Mouse (Mus musculus): ENCODE results near the gene Tcf20. TPM values are rescaled to one million over a fixed set of nuclear protein-coding genes. Genes with fewer than 3 reads are reported as not detected.
"Not testable (repeated sequence)": the region's sequence is repeated elsewhere in the genome, so short reads cannot be mapped to it uniquely, and the experiment has no call there.

Tcf20 gene
- total RNA-seq, 2 experiments from 2014 or later, result 49.9 to 59.1 TPM

DNA sequence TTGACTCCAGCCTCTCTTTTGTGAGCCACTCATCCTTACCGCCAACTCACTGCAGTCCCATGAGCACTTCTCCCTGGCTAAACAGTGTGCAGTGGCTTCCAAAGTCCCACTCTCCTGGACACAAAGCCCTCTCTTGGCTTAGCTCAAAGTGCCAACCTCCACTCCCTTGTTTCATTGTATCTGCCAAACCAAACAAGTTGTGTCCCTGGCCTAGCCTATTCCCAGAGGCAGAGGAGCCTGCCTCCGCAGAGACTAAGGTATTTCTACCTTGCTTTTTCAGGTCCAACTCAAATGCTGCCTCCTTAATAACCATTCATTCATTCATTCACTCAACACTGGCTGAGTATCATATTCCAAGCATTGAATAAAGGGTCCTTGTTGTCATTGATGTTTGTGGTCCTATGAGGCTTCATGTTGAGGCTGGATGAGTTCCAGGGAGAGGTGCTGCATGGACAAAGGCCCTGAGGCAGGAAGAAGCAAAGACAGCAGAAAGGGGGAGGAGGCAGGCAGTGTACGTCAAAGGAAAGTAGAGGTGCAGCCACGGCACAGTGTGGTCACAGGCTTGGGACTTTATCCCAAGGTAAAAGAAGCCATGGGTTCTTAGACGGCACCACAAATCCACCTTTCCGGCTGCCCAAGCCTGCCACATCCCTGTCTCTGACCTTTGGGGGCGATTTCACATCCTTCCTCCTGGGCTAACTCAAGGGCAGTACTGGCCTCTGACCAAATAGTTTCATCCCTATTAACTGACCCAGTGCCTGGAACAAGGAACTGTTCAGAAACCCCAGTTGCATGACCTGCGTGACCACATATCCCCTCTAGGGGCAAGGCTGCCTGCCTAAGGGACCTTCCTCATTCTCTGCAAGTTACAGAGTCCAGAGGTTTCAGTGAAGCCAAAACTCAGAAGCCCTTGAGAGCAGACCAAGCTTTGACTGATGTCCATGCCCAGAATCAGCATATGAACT lies 82.0 kb downstream of the Tcf20 start:
- no peak for DNase-seq
- intact Hi-C loops (cut with DNase I), result loop anchor here (10.0 kb wide), 1 partner anchor 189 kb away; no protein-coding TSS in a partner anchor

DNA sequence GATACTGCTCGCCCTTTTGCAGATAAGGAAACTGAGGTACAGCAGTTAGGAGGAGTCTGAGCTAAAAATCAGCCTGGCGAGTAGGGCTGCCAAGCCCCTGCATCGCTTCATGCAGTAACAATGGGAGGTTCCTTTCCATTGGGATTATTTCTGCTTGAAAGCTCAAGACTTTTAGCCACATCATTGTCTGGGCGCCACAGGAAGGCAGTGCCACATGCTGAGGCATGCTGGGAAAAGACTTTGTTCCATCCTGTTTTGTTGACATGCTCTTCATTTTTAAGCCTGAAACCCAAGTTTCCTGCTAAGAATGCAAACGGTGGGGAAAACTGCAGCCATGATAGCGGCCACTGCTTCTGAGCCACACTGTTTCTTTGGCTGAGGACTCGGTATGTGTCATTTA lies 83.1 kb downstream of the Tcf20 start:
- intact Hi-C loops (cut with DNase I), result loop anchor here (5.0 to 10.0 kb wide), 2 partner anchors 133 to 190 kb away; no protein-coding TSS in a partner anchor
- no peak for DNase-seq

DNA sequence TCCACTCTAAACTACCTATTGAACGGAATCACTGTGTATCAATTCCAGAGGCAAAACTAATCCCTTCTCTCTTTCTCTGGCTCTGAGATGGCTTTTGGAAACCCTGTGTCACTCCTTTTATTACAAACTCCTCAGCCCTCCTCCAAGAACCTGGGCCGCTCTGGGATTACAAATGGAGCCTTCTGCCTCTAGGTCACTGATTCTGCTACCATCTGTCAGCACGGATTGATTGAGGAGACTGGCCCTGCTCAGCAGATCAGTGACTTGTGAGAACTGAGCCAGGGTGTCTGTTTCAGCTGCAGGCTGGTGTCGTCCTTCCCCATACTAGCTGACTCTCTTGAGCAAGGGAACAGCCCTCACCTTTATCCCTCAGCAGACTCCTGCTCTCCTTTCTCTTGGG lies 85.2 kb downstream of the Tcf20 start:
- DNase-seq, result no peak
- intact Hi-C loops (cut with DNase I), result loop anchor here (5.0 to 10.0 kb wide), 2 partner anchors 135 to 192 kb away; no protein-coding TSS in a partner anchor

DNA sequence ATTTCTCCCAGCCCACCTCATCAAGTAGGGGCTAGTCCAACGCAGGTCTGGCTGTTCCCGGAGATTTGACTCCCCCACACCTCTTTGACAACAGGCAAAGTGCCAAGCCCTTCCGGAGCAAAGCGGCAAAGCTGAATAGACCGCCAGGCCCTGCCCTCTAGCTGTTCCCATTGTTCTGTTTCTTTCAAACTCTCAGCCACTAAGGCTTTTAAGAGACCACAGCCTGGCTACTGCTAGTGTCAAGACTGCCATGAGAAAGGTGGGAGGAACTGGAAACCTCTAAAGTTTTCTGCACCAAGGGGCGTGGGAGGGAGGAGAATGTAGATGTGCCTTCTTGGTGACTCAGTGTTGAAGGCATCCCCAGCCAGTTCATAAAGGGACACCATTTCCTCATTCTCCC lies 86.4 kb downstream of the Tcf20 start:
- intact Hi-C loops (cut with DNase I), result loop anchor here (5.0 to 10.0 kb wide), 2 partner anchors 136 to 193 kb away; no protein-coding TSS in a partner anchor
- DNase-seq, result peak in 1 of 2 experiments; percentile 26

DNA sequence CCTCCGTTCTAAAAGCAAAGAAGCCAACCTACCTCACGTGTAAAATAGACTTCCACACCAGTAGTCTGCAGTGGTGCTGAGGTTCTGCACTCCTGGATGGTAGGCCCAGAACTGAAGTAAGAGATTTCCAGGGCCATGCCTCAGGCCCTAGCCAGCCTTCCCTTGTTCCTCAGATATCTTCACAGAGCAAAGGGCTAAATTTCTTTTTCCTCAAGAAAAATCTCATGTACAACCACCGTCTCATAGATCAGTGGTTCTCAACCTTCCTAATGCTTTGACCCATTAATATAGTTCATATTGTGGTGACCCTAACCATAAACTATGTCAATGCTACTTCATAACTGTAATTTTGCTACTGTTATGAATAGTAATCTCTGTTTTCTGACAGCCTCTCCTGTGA lies 87.3 kb downstream of the Tcf20 start:
- no peak for DNase-seq
- intact Hi-C loops (cut with DNase I), result loop anchor here (5.0 to 10.0 kb wide), 2 partner anchors 137 to 194 kb away; no protein-coding TSS in a partner anchor

DNA sequence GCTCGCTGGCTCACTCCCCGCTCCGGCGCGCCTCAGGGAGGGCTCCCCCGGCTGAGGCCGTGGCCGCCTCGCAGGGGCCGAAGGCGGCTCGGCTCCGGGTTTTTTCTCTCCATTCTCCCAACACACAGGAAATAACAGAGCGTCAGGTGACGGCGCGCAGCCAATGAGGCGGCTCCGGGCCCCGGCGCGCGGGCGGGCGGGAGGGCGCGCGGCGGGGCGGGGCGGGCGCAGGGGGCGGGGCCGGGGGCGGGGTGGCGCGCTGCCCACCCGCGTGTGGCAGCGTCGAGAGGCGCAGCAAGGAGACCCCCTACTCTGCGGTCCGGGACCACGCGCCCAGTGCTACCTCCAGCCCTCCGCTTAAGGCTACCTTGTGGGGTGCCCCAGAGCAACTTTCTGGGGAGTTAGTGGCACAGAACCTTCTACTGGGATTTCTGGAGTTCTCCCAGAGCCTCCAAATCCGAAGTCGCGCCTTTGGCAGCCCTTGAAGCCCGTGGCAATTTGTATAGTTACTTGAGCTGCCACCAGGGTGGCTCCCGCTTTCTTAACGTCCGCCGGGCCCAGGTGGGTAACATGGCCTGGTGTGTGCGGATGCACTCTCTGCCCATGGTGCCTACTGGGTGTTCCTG lies 87.9 kb downstream of the Tcf20 start:
- intact Hi-C loops (cut with DNase I), result loop anchor here (5.0 to 10.0 kb wide), 3 partner anchors 82 to 195 kb away; no protein-coding TSS in a partner anchor
- DNase-seq, result peak; percentile 87 to 89

DNA sequence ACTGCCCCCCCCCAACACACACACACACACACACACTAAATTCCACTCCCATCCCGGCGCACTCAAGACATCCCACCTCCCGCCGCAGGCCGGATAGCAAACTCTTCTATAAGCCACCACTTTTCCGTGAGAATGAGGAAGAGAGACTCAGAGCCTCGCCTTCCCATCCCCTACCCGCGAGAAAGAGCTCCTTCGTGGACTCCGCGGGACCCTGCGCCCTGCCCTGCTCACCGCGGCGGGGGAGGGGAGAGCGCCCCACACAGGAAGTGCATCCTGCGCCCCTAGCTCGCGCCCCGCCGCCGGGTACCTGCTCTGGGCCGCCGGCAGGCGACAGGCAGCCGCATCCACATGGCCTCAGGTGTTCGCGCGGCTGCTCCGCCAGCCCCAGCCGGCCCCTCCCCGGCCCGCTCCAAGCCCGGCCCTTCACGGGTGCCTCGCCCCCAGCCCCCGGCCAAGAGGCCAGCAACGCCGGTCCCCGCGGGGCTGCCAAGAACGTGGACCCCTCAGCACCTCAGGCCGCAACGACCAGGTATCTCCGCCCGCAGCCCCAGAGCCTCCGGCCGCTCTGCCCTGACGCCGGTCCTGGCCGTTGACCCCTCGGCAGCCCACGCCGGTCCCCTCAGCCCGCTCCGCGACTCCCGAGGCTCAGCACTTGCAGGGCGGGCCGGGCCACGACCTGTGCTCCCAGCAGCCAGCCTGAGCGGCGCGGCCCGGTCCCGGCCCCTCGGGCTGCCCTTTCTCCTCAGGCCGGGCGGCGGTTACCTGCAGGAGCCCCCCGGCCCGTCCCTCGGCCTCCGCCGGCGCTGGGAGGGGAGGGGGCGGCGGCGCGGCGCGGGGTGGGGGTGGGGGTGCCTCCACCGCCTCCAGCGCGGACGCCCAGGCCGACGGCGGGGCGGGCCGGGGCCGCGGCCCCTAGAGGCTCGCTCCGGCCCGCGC lies 88.7 kb downstream of the Tcf20 start:
- intact Hi-C loops (cut with DNase I), result loop anchor here (5.0 kb wide), 1 partner anchor 82 kb away; no protein-coding TSS in a partner anchor

DNA sequence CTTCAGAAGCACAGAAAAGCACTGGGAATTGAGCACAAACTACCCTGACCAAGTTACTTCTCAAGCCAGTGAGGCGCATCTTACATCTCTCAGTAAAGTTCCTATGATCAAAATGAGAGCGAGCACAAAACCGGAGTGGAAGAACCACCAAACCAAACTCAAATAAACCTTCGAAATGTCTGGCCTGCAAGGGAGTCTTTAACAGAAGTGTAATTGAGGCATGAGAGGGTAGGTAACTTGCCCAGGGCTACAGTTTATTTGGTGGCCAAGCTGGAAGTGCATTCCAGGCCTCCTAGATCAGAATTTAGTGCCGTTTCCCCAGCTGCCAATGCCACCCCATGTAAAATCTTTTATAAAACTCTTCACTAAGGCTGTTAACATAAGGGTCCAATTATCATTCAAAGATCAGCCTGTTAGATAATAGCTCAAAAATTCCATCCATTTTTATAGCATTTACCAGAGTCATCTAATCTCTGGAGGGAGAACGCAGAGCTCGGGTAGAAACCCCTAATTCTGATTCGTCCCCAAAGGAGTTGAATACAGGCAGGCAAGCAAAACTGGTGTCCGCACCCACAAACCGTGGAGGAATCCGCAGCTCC lies 89.4 kb downstream of the Tcf20 start:
- no peak for DNase-seq
- intact Hi-C loops (cut with DNase I), result loop anchor here (5.0 kb wide), 1 partner anchor 81 kb away; no protein-coding TSS in a partner anchor

More for the DNA sequence above, 88.7 kb downstream of the Tcf20 start:
- peak; percentile 47 for DNase-seq

DNA sequence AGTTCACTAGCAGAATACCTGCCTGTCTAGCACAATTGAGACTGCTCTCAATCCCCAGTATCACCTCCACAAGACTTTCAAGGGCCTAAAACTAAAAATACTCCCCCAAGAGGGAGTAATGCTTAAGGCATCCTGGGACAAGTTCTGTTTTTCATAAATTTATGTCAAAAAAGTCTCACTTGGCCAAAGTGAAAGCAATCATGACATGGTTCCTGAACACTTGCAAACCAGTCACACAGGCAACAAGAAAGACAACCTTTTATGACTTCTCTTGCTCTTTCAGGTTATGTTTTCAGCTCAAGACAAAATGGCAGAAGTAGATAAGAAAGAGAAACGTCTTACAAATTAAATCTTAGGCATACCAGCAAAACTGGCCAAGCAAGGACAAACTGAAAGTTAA lies 91.3 kb downstream of the Tcf20 start:
- no peak for DNase-seq
- intact Hi-C loops (cut with DNase I), result loop anchor here (5.0 kb wide), 1 partner anchor 79 kb away; no protein-coding TSS in a partner anchor

DNA sequence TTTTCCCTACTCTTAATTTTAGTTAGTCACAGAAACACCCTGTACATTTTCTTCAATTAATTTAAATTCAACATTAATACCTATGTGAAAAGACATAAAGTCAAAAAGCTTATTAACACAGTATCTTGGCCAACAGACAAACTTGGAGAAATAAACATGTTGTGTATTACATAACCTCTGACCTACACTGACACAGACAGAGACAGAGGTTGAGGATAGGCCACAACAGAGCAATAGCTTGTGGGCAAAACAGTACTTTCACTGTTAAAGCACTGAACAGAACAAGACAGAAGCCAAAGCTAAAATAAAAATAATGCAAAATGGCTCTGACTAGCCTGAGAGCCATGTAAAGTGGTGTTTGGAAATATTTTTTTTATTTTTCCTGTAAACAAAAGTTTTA lies 97.2 kb downstream of the Tcf20 start:
- intact Hi-C loops (cut with DNase I), result no loop called here
- DNase-seq, result no peak

DNA sequence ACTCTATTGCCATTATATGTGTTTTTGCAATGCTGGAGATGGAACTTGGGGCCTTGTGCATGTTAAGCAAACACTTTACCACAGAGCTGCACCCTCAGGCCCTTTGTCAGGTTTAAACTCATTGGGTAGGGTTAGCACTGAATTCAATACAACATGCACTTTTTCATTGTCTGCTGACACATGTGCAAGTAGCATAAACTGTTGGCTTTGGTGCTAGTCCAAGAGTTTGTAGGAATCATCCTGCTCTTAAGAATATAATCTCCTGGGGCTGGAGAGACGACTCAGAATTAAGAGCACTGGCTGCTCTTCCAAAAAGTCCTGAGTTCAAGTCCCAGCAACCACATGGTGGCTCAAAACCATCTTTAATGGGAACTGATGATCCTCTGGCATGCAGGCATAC lies 98.2 kb downstream of the Tcf20 start:
- intact Hi-C loops (cut with DNase I), result no loop called here
- DNase-seq, result no peak

DNA sequence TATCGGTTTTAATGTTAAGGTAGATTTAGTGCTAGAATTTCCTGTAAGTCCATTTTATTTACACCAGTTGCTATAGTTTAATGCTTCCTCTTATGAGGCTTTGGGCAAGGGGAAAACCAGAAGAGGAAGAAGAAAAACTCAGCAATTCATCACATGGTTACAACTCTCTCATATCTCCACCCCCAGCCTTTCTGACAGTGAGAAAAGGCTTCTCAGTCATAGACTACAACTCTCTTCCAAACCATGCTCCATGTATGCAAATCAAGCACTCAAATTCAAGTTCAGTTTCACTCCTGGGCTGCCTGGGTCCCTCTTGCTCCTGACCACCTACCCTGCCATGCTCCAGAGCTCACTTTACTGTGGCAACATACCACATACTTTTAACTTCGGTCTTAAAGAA lies 99.2 kb downstream of the Tcf20 start:
- no peak for DNase-seq
- intact Hi-C loops (cut with DNase I), result no loop called here

DNA sequence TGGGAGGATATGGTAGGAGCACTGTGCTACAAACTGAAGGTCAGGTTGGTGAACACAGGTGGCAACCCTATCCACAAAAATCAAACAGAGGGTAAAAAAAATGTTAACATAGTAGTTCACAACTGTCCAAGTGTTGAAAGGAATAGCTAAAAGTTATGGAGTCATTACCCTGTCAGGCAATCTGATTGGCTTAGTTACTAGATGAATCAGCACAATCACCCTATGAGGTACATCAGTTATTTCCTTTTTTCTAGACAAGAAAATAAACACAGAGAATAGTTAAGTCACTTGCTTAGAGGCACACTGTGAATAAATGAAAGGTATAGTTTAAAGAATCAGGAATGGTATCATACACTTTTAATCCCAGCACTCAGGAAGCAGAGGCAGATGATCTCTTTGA lies 110.4 kb downstream of the Tcf20 start:
- no peak for DNase-seq
- intact Hi-C loops (cut with DNase I), result no loop called here

DNA sequence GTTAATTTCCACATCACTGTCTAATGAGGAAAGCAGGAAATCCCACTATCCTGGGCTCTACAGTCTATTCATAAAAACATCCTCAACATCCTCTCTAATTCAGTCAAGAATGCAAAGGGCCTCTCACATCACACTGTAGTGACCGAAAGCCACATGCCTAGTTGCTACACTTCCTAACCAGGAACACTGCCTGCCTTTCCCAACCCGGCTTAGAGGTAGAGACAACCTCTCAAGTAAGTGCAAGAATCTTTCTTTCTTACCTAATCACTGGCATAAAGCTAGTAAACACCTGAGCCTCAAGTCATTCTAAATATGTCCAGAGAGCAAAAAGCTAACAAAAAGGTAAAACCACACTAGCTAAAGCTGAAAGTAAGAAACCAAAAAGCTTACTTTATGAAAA lies 110.8 kb downstream of the Tcf20 start:
- no peak for DNase-seq
- intact Hi-C loops (cut with DNase I), result no loop called here

DNA sequence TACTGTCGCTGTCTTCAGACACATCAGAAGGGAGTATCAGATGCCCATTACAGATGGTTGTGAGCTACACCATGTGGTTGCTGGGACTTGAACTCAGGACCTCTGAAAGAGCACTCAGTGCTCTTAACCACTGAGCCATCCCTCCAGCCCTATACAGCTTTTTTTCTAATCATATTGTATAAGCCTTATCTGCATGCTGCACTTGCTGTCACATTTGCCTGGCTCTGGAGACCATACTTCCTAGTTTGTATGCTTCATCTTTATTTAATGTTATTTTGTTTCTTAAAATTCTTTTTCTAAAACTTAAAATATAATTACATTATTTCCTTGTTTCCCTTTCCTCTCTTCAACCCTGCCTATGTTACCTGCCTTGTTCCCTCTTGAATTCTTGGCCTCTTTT lies 115.6 kb downstream of the Tcf20 start:
- intact Hi-C loops (cut with DNase I), result no loop called here
- no peak for DNase-seq

DNA sequence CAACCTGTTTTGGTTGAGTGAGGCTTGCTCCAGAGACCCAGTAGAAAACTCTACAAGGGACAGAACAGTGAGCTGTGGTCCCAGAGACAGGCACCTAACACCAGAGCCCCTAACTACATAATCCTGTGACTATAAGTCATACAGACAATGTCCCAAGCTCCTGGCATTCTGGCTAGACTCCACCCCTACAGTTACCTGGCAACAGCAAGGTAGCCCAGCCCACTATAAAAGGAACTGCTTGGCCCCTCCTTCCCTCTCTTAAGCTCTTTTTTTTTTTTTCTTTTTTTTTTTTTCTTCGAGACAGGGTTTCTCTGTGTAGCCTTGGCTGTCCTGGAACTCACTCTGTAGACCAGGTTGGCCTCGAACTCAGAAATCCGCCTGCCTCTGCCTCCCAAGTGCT lies 121.4 kb downstream of the Tcf20 start:
- DNase-seq; intact Hi-C loops (cut with DNase I): not testable (repeated sequence)

DNA sequence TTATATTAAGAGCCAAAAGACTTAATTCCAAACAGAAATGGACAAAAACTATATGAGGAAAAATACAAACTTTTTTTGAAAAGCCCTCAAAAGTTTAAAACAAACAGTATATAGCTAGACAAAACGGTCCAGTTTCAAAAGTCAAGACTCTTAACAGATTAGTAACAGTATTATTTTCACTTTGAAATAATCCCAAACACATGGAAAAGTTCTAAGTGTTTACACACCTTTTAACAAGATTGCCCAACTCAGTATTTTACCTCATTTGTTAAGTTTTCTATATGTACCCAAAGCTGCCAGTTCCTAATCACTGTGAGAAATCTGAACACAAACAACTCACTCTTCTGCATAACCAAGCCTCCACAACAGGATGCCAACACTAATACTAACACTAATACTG lies 124.0 kb downstream of the Tcf20 start:
- DNase-seq, result no peak
- intact Hi-C loops (cut with DNase I), result no loop called here

DNA sequence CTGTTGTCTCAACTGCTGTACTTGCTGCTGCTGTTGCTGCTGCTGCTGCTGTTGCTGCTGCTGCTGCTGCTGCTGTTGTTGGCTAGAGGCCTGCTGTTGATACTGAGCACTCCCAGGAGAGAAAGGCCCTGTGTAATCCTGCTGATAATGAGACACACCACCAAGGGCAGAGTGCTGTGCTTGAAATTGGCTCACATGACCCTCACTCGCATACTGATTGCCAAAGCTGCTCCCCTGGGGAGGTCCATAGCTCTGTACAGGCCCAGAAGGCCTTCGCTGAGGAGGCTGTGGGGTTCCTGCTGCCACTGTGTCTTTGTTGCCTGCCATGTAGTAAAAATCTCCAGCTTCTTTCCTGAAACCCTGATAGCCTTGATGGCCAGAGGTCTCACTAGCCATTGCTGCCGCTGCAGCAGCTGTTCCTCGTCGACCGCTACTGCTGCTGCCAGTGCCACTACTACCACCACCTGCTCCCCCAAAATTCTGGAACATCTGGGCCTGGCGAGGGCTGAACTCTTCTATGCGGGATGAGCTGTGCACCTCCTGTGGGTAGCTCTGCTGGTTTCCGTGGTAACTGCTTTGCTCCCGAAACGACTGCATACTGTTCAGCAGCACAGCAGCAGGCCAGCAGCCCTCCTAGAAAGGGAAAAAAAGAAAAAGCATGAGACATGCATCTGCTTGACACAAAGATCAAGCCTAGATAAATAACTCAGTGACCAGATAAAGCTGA lies 130.9 kb downstream of the Tcf20 start:
- intact Hi-C loops (cut with DNase I), result no loop called here
- peak; percentile 34 to 45 for DNase-seq

DNA sequence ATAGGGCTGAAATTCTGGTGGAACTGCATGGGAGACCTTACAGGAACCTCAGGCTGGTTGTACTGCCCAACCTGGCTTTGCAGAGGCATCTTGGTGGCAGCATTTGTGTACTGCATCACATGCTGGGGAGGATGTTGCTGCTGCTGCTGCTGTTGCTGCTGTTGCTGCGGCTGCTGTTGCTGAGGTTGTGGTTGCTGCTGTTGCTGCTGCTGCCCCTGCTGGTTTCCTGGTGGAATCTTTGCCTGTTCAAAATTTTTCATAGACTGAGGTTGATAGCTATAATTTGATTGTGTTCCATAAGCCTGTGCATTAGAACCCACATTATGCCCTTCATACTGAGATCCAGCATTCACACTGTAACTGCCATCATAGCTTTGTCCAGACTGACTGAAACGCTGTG lies 131.6 kb downstream of the Tcf20 start:
- intact Hi-C loops (cut with DNase I), result no loop called here
- DNase-seq, result no peak

All from heart, postnatal 14 days (tissue).